Mouse (Mus musculus) hindbrain, embryonic 11.5 days (tissue): ENCODE results near the gene Acap2. TPM values are rescaled to one million over a fixed set of nuclear protein-coding genes. Genes with fewer than 3 reads are reported as not detected.

Experiments
- ATAC-seq: fragments of 200-750 bp; cut with Nextera tagmentation; 2 replicates; pipeline ENCODE4 v1.8.0; 2017; ENCODE audit warnings: mild to moderate bottlenecking, moderate TSS enrichment, moderate library complexity; ENCODE audit not compliant: low FRiP score
- DNase-seq: peaks from one replicate; pipeline ENCODE4 v3.0.0-alpha.2; 2015; ENCODE audit warnings: low spot score
- H3K27ac ChIP-seq: fragments of 300-500 bp; sonication (generic); 2 replicates; pipeline ENCODE4 v1.5.1; 2014; ENCODE audit warnings: mild to moderate bottlenecking, low read depth, low read length
- H3K27me3 ChIP-seq: fragments of 300-500 bp; sonication (generic); 2 replicates; pipeline ENCODE4 v1.6.1; 2014; ENCODE audit warnings: mild to moderate bottlenecking, low read length, moderate library complexity, mixed read lengths; ENCODE audit not compliant: control insufficient read depth, insufficient read depth
- H3K36me3 ChIP-seq: fragments of 300-500 bp; sonication (generic); 2 replicates; pipeline ENCODE4 v1.6.1; 2014; ENCODE audit warnings: mild to moderate bottlenecking, low read length, moderate library complexity, mixed read lengths; ENCODE audit not compliant: control insufficient read depth, insufficient read depth
- H3K4me1 ChIP-seq: fragments of 300-500 bp; sonication (generic); replicated peaks from 2 replicates; pipeline ENCODE4 v1.6.1; 2014; ENCODE audit warnings: low read length, mixed read lengths; ENCODE audit not compliant: control insufficient read depth, insufficient read depth
- H3K4me2 ChIP-seq: fragments of 300-500 bp; sonication (generic); replicated peaks from 2 replicates; pipeline ENCODE4 v1.6.1; 2014; ENCODE audit warnings: mild to moderate bottlenecking, low read depth, low read length
- H3K4me3 ChIP-seq: fragments of 300-500 bp; sonication (generic); 2 replicates; pipeline ENCODE4 v1.5.1; 2014; ENCODE audit warnings: low read depth, low read length
- H3K9ac ChIP-seq: fragments of 300-500 bp; sonication (generic); 2 replicates; pipeline ENCODE4 v1.6.1; 2014; ENCODE audit warnings: low read depth, low read length
- H3K9me3 ChIP-seq: fragments of 300-500 bp; sonication (generic); 2 replicates; pipeline ENCODE4 v1.6.1; 2016; ENCODE audit warnings: low read length; ENCODE audit not compliant: control insufficient read depth
- WGBS: fragments of 180-500 bp; shearing (Covaris S2); extraction: QIAGEN DNeasy Blood & Tissue Kit; methylation state at CpG from one replicate; pipeline ENCODE4 v1.1.7; 2014; 5-methylcytosine and 5-hydroxymethylcytosine counted together
- polyA plus RNA-seq: library from polyadenylated mRNA; unstranded; fragments of >200 nt; fragmentation: Nextera tagmentation; extraction: Ambion mirVana; gene quantifications from 2 replicates; pipeline ENCODE4 v1.2.1, GENCODE M21; 2014

The Acap2 gene
- polyA plus RNA-seq, 1 experiment from 2014 or later: 23.4 TPM

- Histone ChIP-seq H3K27ac (no peak overlapping the region), H3K4me3 (no peak overlapping the region), H3K9ac (no peak overlapping the region), H3K9me3 (no peaks in the 10 kb centered on the region), H3K27me3 (no peaks in the 10 kb centered on the region), H3K36me3 (no peaks in the 10 kb centered on the region), H3K4me2 (no peak overlapping the region), H3K4me1 (no peaks in the 10 kb centered on the region; the same call in 1 of the 2 replicates)
- no peak for ATAC-seq
- DNase-seq: no peak
- WGBS: 100% methylated on average over 1 of the region's 1 CpGs
Measured at GRCm38 (mm10) chr16:31187192-31187591, 13.9 kb downstream of the Acap2 start.

- Histone ChIP-seq H3K4me1 (no peaks in the 10 kb centered on the region; the same call in 1 of the 2 replicates), H3K9ac (no peak overlapping the region), H3K9me3 (no peaks in the 10 kb centered on the region), H3K27ac (no peak overlapping the region), H3K36me3 (no peaks in the 10 kb centered on the region), H3K4me3 (no peak overlapping the region), H3K4me2 (no peak overlapping the region), H3K27me3 (no peaks in the 10 kb centered on the region)
- WGBS: 88% methylated on average over 2 of the region's 2 CpGs
- no peak for ATAC-seq
- no peak for DNase-seq
Measured at GRCm38 (mm10) chr16:31185757-31186156, 15.3 kb downstream of the Acap2 start.

- H3K4me3 ChIP-seq: no peak overlapping the region
- no peak overlapping the region for H3K4me2 ChIP-seq
- 77% methylated on average over 4 of the region's 4 CpGs for WGBS
- H3K27me3 ChIP-seq: no peaks in the 10 kb centered on the region
- H3K9ac ChIP-seq: no peak overlapping the region
- H3K27ac ChIP-seq: no peak overlapping the region
- ATAC-seq (no peak), DNase-seq (no peak)
- H3K9me3 ChIP-seq: no peaks in the 10 kb centered on the region
- no peaks in the 10 kb centered on the region; the same call in 1 of the 2 replicates for H3K4me1 ChIP-seq
- H3K36me3 ChIP-seq: no peaks in the 10 kb centered on the region
Measured at GRCm38 (mm10) chr16:31184727-31185126, 16.3 kb downstream of the Acap2 start.

- Histone ChIP-seq H3K4me1 (no peaks in the 10 kb centered on the region), H3K9me3 (no peaks in the 10 kb centered on the region), H3K36me3 (no peaks in the 10 kb centered on the region), H3K27ac (no peak overlapping the region), H3K27me3 (no peaks in the 10 kb centered on the region), H3K4me2 (no peak overlapping the region), H3K9ac (no peak overlapping the region), H3K4me3 (no peak overlapping the region)
- ATAC-seq (no peak), DNase-seq (no peak)
- 80% methylated on average over 9 of the region's 9 CpGs for WGBS
Measured at GRCm38 (mm10) chr16:31182576-31182975, 18.5 kb downstream of the Acap2 start.

GRCm38 (mm10) chr16:31180843-31181242 is 20.2 kb downstream of the Acap2 start:
- Histone ChIP-seq H3K27ac (no peak overlapping the region), H3K9me3 (no peaks in the 10 kb centered on the region), H3K4me1 (no peaks in the 10 kb centered on the region), H3K9ac (no peak overlapping the region), H3K27me3 (no peaks in the 10 kb centered on the region), H3K4me3 (no peak overlapping the region), H3K36me3 (no peaks in the 10 kb centered on the region), H3K4me2 (no peak overlapping the region)
- 85% methylated on average over 8 of the region's 8 CpGs for WGBS
- DNase-seq (no peak), ATAC-seq (no peak)

GRCm38 (mm10) chr16:31179384-31179783 is 21.7 kb downstream of the Acap2 start:
- ATAC-seq (no peak), DNase-seq (no peak)
- H3K36me3 ChIP-seq: no peaks in the 10 kb centered on the region
- 57% methylated on average over 5 of the region's 5 CpGs for WGBS
- H3K4me1 ChIP-seq: no peaks in the 10 kb centered on the region
- H3K27me3 ChIP-seq: no peaks in the 10 kb centered on the region
- H3K9me3 ChIP-seq: no peaks in the 10 kb centered on the region
- no peak overlapping the region for H3K9ac ChIP-seq
- no peak overlapping the region for H3K4me2 ChIP-seq
- no peak overlapping the region for H3K4me3 ChIP-seq
- H3K27ac ChIP-seq: no peak overlapping the region

- no peak for DNase-seq
- Histone ChIP-seq H3K4me1 (no peaks in the 10 kb centered on the region), H3K4me3 (no peak overlapping the region), H3K9me3 (no peaks in the 10 kb centered on the region), H3K36me3 (no peaks in the 10 kb centered on the region), H3K4me2 (no peak overlapping the region), H3K9ac (no peak overlapping the region), H3K27me3 (no peaks in the 10 kb centered on the region), H3K27ac (no peak overlapping the region)
- ATAC-seq: no peak
- 84% methylated on average over 9 of the region's 9 CpGs for WGBS
Measured at GRCm38 (mm10) chr16:31174880-31175638, 26.0 kb downstream of the Acap2 start.

GRCm38 (mm10) chr16:31172229-31172628 is 28.8 kb downstream of the Acap2 start:
- H3K4me2 ChIP-seq: no peak overlapping the region
- no peak overlapping the region for H3K4me3 ChIP-seq
- no peaks in the 10 kb centered on the region for H3K9me3 ChIP-seq
- no peaks in the 10 kb centered on the region for H3K4me1 ChIP-seq
- H3K27ac ChIP-seq: no peak overlapping the region
- H3K9ac ChIP-seq: no peak overlapping the region
- DNase-seq (no peak), ATAC-seq (no peak)
- no peaks in the 10 kb centered on the region for H3K27me3 ChIP-seq
- WGBS: 98% methylated on average over 3 of the region's 3 CpGs
- no peaks in the 10 kb centered on the region for H3K36me3 ChIP-seq

- Histone ChIP-seq H3K4me2 (no peak overlapping the region), H3K9ac (no peak overlapping the region), H3K36me3 (no peaks in the 10 kb centered on the region), H3K4me1 (no peaks in the 10 kb centered on the region), H3K27ac (no peak overlapping the region), H3K4me3 (no peak overlapping the region), H3K27me3 (no peaks in the 10 kb centered on the region), H3K9me3 (no peaks in the 10 kb centered on the region)
- ATAC-seq (no peak), DNase-seq (no peak)
Measured at GRCm38 (mm10) chr16:31171418-31171817, 29.6 kb downstream of the Acap2 start.
